Mouse (Mus musculus): Measurements from ENCODE around the gene Nol12. TPM values are rescaled to one million over a fixed set of nuclear protein-coding genes. Genes with fewer than 3 reads are reported as not detected.
A peak's percentile ranks its signal among the peaks of the same experiment; 100 is the strongest.

The Nol12 gene
- total RNA-seq, 1 experiment from 2014 or later = 18.9 TPM

DNA sequence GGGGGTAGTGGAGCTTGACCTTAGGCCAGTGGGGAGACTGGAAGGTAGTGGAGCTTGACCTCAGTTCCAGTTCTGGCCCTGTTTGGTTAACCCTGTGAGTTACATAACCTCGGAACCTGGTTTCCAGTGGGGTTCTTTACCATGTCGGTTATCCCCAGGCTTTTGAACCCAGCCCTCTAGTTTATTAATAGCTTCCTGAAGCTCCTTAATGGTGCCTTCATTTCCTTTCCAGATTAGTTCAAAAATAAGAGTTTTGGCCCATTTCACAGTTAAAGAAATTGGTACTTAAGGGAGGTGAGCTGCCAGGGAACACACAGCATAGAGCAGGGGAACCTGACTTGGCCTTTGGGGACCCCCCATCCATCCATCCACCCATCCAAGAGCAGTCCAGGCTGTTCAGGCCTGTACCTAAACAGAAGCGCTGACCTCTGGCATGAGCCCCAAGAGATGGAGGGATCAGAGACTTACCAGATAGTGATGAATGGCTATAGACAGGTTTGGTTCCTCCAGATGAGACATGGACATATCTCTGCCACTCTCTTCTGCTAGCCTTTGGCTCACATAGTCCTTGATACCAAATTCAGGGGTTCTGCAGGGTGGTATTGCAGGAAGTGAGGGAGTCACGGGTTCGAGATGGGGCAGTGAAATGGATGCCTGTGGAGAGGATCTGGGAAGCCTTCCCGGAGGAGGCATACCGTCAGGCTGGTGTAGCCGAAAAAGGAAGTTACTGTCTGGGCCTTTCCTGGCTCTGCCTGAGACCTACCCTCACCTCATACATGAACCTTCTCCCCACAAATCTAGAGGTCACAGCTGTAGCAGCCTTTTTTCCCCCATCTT, 19.7 kb upstream of the Nol12 start:
- no peak for ATAC-seq (ENCODE audit: extremely low read depth, insufficient number of reproducible peaks, low FRiP score, poor library complexity, severe bottlenecking)

DNA sequence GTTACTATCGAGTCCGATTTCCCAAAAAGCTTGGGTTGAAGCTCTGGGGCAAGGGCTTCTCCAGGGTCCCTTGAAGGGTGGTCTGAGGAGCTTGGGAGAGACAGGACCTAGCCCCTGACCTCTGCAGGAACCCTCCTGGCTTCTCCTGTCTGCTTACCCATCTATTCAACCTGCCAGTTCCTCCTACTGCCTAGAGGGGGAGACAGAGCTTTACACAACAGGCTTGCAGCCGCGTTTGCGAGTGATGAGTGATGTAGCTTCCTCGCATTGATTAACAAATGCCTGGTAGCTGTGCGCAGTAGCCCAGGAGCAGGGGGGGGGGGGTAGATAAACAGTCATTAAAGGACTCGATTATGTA, 19.1 kb upstream of the Nol12 start:
- peak; percentile 67 for ATAC-seq (ENCODE audit: extremely low read depth, insufficient number of reproducible peaks, low FRiP score, poor library complexity, severe bottlenecking)

DNA sequence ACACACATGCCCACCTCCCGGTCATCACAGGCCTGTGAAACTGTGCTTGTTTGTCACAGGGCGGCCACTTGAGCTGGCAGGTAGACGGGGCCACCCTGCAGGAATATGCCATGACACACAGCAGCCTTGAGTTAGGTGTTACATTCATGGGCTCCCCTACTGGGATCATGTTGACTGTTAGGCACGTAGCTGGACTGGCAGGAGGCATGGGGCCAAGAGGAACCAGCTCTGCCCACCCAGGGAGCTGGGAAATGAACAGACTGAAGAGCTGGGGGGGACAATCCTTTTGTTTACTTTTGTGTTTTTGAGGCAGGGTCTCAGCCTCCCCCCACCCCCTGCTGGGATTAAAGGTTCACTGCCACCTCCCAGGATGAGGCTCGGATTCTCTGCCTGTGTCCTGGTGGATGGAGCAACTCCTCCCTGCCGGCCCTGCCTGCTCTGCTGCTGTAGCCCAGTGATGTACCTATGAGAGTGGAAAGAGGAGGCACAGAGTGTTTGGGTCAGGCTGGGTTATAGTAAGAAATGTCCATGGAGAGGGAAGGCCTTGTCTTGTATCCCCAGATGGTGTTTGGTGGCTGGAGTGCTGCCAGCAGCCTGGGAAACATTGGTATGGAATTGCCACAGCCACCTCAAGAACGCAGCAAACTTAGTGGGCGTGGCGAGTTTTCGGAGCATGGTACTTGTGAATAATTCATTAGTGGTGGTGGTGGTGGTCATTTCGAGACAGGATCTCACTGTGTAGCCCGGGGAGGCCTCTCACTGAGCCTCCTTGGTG, 18.5 kb upstream of the Nol12 start:
- no peak for ATAC-seq (ENCODE audit: extremely low read depth, insufficient number of reproducible peaks, low FRiP score, poor library complexity, severe bottlenecking)

DNA sequence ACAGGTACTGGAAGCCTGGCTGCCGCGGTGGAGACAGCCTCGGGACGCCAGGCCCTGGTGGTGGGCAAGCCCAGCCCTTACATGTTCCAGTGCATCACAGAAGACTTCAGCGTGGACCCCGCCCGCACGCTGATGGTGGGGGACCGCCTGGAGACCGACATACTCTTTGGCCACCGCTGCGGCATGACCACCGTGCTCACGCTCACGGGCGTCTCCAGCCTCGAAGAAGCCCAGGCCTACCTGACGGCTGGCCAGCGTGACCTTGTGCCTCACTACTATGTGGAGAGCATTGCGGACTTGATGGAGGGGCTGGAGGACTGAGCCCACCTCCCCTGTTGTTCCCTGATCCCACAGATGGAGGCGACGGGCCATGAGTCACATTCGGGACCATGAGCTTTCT, 16.6 kb upstream of the Nol12 start:
- ATAC-seq (ENCODE audit: extremely low read depth, insufficient number of reproducible peaks, low FRiP score, poor library complexity, severe bottlenecking) = no peak

DNA sequence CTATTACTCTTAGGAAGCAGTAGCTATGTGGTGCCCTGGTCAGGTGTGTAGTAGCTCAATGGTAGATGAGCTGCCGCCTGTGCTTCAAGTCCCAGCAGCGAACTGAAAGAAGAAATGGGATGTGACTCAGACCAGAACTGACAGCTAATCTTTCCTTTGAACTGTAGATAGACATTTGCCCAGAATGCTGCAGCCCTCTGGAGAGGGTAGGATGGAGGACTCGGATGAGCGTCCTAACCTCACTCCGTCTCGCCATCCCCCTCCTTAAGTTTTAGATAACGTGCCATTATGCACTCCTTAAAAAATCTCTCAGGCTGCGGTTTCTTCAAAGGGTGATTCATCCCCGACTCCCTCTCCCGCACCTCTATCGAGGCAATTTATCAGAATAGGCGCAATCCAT, 14.8 kb upstream of the Nol12 start:
- no peak for ATAC-seq (ENCODE audit: extremely low read depth, insufficient number of reproducible peaks, low FRiP score, poor library complexity, severe bottlenecking)

DNA sequence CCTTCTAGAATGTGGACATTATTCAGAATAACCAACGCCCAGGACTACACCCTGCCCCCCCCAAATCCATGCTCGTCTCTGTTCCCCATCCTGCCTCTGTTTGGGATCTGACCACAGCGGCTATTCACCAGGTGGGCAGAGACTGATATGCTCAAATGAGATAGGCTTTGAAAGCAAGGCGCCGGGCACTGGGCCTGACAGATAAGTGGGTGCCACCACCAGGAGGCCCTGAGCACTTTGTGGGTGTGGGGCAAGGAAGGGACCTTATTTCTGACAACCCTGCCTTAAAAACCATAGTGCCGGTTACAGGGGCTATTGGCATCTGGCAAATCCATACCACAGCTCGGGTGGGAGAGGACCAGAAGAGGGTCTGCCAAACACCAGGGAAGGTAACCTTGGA, 12.0 kb upstream of the Nol12 start:
- no peak for ATAC-seq (ENCODE audit: extremely low read depth, insufficient number of reproducible peaks, low FRiP score, poor library complexity, severe bottlenecking)

DNA sequence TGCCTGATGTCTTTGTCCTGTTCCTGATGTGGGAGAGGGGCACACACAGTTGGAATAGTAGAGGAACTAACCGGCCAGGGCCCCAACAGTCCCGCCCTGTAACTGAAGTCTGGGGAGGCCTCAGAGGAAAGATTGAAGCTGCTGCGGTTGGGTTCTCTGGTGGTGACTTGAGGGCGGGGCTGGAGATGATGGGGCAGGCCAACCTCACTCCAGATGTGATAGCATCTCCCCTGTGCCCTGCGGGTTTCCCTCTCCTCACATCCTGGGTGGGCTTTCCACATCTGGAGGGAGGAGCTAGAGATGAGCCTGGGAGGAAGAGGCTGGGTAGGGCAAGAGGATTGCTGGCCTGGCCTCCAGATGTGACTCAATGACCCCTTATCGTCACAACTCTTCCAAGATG, 11.1 kb upstream of the Nol12 start:
- no peak for ATAC-seq (ENCODE audit: extremely low read depth, insufficient number of reproducible peaks, low FRiP score, poor library complexity, severe bottlenecking)

DNA sequence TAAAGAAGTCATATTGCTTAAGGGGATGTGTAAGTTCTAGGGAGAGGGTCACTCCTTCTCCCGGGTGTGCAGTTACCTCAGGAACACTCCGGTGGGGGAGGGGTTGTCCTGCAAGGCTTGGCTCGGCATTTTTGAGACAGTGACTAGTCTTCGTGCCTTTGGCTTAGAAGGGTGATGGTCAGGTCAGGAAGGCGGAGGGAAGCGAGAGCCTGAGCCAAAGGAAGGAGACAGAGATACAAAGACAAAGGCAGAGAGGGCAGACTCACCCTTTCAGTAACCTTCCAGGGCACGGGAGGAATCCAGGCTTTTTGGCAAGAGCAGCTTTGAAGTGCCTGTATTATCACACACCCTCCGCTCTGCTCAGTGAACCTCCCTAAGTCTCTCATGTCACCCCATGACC, 9.6 kb upstream of the Nol12 start:
- no peak for ATAC-seq (ENCODE audit: extremely low read depth, insufficient number of reproducible peaks, low FRiP score, poor library complexity, severe bottlenecking)

DNA sequence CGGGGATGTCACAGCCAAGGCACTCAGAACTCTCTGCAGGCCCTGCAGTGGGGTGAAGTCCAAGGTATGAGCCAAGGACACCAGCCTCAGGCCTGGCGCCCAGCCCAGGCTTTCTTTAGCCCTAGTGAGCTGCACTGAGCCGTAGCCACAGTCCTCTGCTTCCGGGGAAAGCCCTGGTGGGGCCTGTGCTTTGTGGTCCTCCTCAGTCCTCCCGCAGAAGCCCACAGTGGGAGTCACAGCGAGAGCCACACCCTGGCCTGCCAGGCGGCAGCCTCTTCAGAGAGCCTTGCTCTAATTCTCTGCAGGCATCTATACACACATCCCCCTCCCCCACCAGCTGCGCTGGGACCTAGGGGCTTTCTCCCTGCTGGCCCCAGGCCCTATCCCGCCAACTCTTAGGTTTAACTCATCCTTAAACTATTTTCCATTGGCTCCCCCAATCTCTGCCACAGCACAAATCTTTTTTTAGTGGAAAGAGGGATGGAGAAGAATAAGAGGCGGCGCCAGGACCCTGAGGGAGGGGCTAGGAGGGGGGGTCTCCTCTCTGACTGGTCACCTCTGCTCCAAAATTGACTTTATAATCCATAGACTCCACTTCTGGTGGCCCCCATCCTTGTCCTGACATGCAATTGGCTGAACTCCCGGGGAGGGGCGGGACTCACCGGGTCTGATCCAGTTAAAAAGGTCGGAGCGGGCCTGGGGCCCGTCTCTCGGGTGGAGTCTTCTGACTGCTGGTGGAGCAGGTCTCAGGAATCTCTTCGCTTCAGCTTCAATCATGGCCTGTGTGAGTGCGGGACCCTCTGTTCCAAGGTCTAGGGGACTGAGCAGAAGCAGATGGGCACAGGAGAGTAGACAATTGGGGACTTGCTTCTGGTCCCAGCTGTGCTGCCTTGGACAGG, 8.5 kb upstream of the Nol12 start, which contains the start of gene Lgals1:
TSS of gene Lgals1 (plus strand) at position 705 of the 899 bp plus-strand sequence.
- no peak for ATAC-seq (ENCODE audit: extremely low read depth, insufficient number of reproducible peaks, low FRiP score, poor library complexity, severe bottlenecking)

DNA sequence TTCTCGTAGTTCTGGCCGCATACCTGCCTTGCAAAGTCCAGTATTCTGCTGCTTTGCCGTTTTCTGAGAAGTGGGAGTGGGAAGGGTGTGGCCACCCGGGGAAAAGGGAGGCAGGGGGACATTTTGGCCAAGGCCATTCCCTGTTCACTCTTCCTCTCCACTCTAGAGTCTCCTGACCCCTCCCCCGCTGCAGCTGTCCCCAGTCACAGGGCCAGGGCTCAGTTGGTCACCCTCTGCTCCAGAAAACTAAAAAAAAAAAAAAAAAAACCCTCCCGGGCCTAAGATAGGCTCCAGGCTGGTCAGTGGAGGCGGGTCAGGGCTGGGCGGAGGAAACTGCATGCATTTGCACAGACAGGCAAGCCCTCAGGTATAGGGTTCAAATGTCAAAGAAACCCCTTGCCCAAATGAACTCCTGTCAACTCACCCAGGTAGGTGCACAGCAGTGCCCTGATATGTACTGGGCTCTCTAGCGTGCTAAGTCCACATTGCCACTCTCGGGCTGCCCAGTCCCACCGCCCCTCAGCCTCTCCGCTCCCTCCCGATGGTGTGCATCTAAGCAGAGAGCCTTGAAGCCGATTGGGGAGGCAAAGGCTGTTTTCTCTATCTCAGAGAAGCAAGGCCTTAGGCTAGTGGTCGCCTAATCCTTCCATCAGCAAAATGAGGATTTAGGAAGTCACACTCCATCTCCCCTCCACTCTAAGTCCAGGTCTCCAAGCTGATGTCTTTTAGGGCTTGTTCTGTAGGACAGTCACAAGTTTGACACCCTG, 7.5 kb upstream of the Nol12 start:
- no peak for ATAC-seq (ENCODE audit: extremely low read depth, insufficient number of reproducible peaks, low FRiP score, poor library complexity, severe bottlenecking)

DNA sequence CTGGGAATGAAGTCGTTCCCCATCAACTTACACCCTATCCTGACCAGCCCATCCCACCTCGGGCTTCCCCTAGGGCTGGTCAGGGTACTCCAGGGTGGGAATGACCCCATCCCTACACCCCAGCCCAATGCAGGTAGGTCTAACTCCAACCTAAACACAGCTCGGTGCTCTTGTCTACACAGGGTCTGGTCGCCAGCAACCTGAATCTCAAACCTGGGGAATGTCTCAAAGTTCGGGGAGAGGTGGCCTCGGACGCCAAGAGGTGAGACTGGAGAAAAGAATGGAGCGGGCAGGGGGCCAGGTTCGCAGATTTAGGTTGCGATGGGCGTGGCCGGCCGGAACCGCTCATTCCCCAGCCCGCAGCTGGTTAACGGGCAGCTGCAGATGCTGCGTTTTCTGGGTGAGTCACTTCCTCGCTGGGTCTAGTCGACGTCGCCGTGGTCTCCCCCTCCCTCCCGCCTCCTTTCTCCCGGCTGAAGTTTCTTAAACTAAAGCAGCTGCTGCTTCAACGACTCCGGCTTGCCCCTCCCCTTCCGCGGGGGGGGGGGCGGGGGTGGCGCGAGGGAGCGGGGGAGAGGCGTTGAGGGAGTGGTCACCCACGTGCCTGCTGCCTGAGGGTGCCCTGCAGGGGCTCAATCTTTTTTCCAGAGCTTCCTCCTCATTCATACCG, 6.8 kb upstream of the Nol12 start:
- peak; percentile 72 for ATAC-seq (ENCODE audit: extremely low read depth, insufficient number of reproducible peaks, low FRiP score, poor library complexity, severe bottlenecking)

DNA sequence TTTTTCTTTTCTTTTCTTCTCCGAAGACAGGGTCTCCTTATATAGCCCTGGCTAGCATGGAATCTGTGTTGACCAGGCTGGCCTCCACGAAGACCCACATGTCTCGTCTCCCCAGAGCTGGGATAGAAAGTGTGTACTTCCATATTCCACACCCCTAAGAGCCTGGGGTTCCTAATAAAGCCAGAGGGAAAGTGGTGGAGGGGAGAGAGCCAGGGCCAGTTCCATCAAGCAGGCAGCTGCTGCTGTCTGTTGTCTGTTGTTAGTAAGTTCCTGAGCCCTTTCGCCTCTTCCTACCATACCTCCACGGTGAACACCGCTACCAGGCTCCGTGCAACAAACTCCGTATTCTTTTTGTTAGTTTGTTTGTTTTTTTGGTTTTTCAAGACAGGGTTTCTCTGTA, 6.2 kb upstream of the Nol12 start:
- no peak for ATAC-seq (ENCODE audit: extremely low read depth, insufficient number of reproducible peaks, low FRiP score, poor library complexity, severe bottlenecking)

DNA sequence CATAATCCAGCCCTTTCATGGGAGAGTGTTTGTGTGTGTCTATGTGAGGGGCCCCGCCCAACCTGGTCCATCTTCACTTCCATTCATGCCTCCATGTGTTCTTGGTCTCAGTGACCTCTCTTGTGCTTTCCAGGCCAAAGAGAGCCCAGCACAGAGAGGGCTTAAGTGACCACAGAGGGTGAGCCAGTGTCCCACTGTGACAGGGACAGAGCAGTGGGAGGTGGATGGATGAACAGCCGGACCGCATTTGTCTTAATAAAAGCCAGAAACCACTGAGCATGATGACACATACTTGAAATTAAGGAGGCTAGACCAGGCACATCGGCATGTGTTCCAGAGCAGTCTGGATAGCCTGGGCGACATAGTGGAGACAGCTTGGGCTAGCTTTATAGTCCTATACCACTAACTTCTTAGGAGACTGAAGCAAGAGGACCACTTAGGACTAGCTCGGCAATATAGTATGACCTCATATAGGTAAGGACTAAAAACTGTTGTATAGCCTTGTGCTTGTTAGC, 4.5 kb upstream of the Nol12 start:
- ATAC-seq (ENCODE audit: extremely low read depth, insufficient number of reproducible peaks, low FRiP score, poor library complexity, severe bottlenecking) = no peak

DNA sequence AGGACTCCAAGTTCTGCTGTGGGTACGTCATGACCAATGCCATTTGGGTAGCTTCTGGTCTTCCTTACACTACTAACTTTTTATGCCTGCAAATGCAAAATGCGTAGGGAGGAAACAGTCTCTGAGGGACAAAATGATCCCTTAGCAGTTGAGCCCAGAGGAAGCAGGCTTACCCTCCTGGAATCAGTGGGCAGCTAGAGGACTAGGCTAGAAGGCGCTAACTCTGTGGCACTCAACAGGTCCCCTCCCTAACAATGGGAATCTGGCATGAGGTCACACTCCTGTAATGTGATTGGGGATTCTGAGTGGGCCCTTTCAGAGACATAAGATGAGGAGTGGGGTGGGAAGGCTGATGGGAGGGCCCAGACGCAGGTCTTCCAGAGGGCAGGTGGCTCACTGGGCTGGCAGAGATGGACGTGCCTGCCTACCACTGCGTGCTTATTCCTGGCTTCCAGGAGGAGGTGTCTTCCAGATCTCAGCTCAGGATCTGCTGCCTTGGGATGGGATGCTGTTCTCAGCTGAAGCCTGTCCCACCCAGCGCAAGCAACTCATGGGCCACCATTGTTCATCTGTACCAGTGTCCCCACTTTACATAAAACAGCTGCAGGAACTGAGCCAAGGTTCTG, 3.8 kb upstream of the Nol12 start:
- no peak for ATAC-seq (ENCODE audit: extremely low read depth, insufficient number of reproducible peaks, low FRiP score, poor library complexity, severe bottlenecking)

DNA sequence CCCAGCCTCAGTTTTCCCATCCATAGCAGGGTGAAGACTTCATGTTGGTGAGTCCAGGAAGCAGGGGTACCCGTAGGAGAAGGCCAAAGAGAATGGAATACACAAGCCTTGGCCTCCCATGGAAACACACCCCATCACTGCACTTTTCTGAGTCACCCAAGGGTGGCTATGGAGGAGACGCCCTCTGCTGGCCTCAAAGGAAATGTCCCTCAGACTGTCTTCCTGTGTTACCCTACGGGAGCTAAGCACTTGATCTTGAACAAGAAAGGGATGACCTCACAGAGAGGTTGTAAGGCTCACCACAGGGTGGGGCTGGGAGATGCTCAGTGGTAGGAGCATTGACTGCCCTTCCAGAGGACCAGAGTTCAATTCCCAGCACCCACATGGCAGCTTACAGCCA, 3.2 kb upstream of the Nol12 start:
- ATAC-seq (ENCODE audit: extremely low read depth, insufficient number of reproducible peaks, low FRiP score, poor library complexity, severe bottlenecking) = peak; percentile 65

DNA sequence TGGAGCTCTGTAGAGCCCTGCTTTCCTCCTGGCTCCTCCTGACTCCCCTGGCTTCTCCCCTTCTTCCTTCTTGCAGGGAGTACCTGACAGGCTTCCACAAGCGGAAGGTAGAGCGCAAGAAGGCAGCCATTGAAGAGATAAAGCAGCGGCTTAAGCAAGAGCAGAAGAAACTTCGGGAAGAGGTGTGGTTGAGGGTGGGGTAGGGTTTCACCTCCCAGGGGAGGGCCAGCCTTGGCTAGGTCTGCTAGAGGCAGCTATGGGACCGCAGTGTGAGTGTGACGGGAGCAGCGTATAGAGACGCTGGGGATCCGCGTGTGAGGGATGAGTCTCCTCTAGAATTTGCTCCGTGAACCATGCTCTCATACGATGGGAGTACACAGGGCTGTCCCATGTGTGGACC, 1.7 kb downstream of the Nol12 start:
- no peak for ATAC-seq (ENCODE audit: extremely low read depth, insufficient number of reproducible peaks, low FRiP score, poor library complexity, severe bottlenecking)

DNA sequence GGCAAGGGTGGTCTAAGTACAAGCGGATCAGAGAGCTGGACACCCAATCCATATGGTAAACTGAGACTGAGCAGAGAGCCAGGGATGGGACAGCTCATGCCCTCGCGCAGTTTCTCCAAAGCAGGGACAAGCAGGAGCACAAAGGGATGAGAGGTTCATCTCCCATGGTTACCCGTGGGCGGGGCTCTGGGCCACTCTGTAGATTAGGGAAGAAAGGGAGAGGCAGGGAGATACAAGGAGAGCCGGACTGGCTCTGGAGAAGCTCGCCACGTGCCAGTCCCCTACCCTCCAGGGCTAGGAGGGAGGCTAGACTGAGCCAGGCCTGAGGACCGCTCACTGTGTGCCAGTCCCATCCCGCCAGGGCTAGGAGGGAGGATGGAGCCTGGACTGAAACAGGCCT, 2.6 kb downstream of the Nol12 start:
- no peak for ATAC-seq (ENCODE audit: extremely low read depth, insufficient number of reproducible peaks, low FRiP score, poor library complexity, severe bottlenecking)

DNA sequence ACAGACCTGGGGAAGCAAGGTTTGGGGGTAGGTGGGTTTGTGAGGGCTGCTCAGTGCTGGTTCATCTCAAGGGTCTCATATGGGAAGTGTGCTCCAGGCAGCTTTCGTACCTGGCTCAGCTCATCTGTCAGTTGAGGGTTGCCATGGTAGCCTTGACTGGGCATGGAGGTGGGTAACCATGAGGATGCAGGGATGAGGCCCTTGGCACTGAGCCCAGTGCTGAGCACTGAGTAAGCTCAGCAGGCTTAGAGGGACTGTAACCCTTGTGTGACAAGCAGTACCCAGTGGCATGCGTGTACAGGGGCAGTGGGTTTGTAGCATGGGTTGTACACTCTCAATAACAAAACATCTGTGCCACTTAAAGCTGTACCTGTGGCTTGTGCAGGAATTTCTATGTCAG, 3.2 kb downstream of the Nol12 start:
- no peak for ATAC-seq (ENCODE audit: extremely low read depth, insufficient number of reproducible peaks, low FRiP score, poor library complexity, severe bottlenecking)

All from neutrophil, adult 5-6 weeks (primary cell).